Mouse (Mus musculus) liver, embryonic 11.5 days (tissue): Measurements from ENCODE around the gene Leap2. TPM values are rescaled to one million over a fixed set of nuclear protein-coding genes. Genes with fewer than 3 reads are reported as not detected.

Experiments
- ATAC-seq: fragments of 200-750 bp; cut with Nextera tagmentation; replicated peaks from 2 replicates; pipeline ENCODE4 v1.8.0; 2017; ENCODE audit warnings: moderate number of reproducible peaks, mild to moderate bottlenecking, moderate TSS enrichment, moderate library complexity; ENCODE audit not compliant: low FRiP score
- DNase-seq: peaks from one replicate; pipeline ENCODE4 v3.0.0-alpha.2; 2017; ENCODE audit warnings: low spot score
- H3K27ac ChIP-seq: fragments of 300-500 bp; sonication (generic); 2 replicates; pipeline ENCODE4 v1.5.1; 2014; ENCODE audit warnings: mild to moderate bottlenecking, low read depth, low read length, control low read depth
- H3K27me3 ChIP-seq: fragments of 300-500 bp; sonication (generic); replicated peaks from 2 replicates; pipeline ENCODE4 v1.6.1; 2014; ENCODE audit warnings: low read length, mixed read lengths; ENCODE audit not compliant: control insufficient read depth, insufficient read depth
- H3K36me3 ChIP-seq: fragments of 300-500 bp; sonication (generic); 2 replicates; pipeline ENCODE4 v1.6.1; 2014; ENCODE audit warnings: mild to moderate bottlenecking, low read length, moderate library complexity, mixed read lengths; ENCODE audit not compliant: control insufficient read depth, insufficient read depth
- H3K4me1 ChIP-seq: fragments of 300-500 bp; sonication (generic); replicated peaks from 2 replicates; pipeline ENCODE4 v1.6.1; 2014; ENCODE audit warnings: low read length, mixed read lengths; ENCODE audit not compliant: control insufficient read depth, insufficient read depth
- H3K4me2 ChIP-seq: fragments of 300-500 bp; sonication (generic); 2 replicates; pipeline ENCODE4 v1.6.1; 2014; ENCODE audit warnings: mild to moderate bottlenecking, control low read depth, moderate library complexity
- H3K4me3 ChIP-seq: fragments of 300-500 bp; sonication (generic); 2 replicates; pipeline ENCODE4 v1.5.1; 2014; ENCODE audit warnings: low read depth, low read length, control low read depth
- H3K9ac ChIP-seq: fragments of 300-500 bp; sonication (generic); 2 replicates; pipeline ENCODE4 v1.6.1; 2014; ENCODE audit warnings: low read depth, low read length, control low read depth
- H3K9me3 ChIP-seq: fragments of 300-500 bp; sonication (generic); 2 replicates; pipeline ENCODE4 v1.6.1; 2016; ENCODE audit warnings: low read length, inconsistent platforms, mixed read lengths; ENCODE audit not compliant: control insufficient read depth
- WGBS: fragments of 180-500 bp; shearing (Covaris S2); extraction: QIAGEN DNeasy Blood & Tissue Kit; methylation state at CpG from one replicate; pipeline ENCODE4 v1.1.7; 2014; 5-methylcytosine and 5-hydroxymethylcytosine counted together
- polyA plus RNA-seq: library from polyadenylated mRNA; unstranded; fragments of >200 nt; fragmentation: Nextera tagmentation; extraction: Ambion mirVana; gene quantifications from 2 replicates; pipeline ENCODE4 v1.2.1, GENCODE M21; 2014

Gene Leap2
- polyA plus RNA-seq, result 5.1 and 6.5 TPM in 2 replicates

- H3K4me2 ChIP-seq, result peak within 1 kb of the TSS; percentile 38
Measured at GRCm38 (mm10) chr11:53423036-53423435, at the start of gene Leap2. TSS of gene Leap2 (minus strand) at chr11:53423170.

GRCm38 (mm10) chr11:53472709-53473108, 49.7 kb upstream of the Leap2 start:
- DNase-seq, result no peak
- no peak overlapping the region for H3K4me2 ChIP-seq
- no peaks in the 10 kb centered on the region for H3K4me1 ChIP-seq
- no peaks in the 10 kb centered on the region for H3K36me3 ChIP-seq
- no peak overlapping the region for H3K27ac ChIP-seq
- WGBS, result 68% methylated on average over 3 of the region's 3 CpGs
- peaks cover 76% of the 10 kb centered on the region for H3K27me3 ChIP-seq
- no peak for ATAC-seq
- H3K9ac ChIP-seq, result no peak overlapping the region
- H3K9me3 ChIP-seq, result no peaks in the 10 kb centered on the region
- no peak overlapping the region for H3K4me3 ChIP-seq

More at GRCm38 (mm10) chr11:53423036-53423435, at the start of gene Leap2:
- Histone ChIP-seq H3K4me3 (no peak within 1 kb of the TSS), H3K9ac (no peak within 1 kb of the TSS), H3K27me3 (no peaks in the 10 kb centered on the region), H3K4me1 (no peaks in the 10 kb centered on the region), H3K9me3 (no peaks in the 10 kb centered on the region), H3K36me3 (peaks cover under 1% of the 10 kb centered on the region; the same call in 1 of the 2 replicates), H3K27ac (peak within 1 kb of the TSS; percentile 58)
- 68% methylated on average over 4 of the region's 4 CpGs for WGBS
- DNase-seq (no peak), ATAC-seq (peak; percentile 60; the same call in 1 of the 2 replicates)

GRCm38 (mm10) chr11:53469968-53470695, 47.2 kb upstream of the Leap2 start, which contains the start of gene Gm9837:
TSS of gene Gm9837 (minus strand) at chr11:53470479.
- Histone ChIP-seq H3K9ac (no peak within 1 kb of the TSS), H3K36me3 (no peaks in the 10 kb centered on the region), H3K27ac (no peak within 1 kb of the TSS), H3K9me3 (no peaks in the 10 kb centered on the region), H3K4me1 (0 out of 2 replicates have a peak, but pooled peaks cover 2% of the 10 kb centered on the region), H3K27me3 (peaks cover 82% of the 10 kb centered on the region), H3K4me3 (no peak within 1 kb of the TSS), H3K4me2 (peak within 1 kb of the TSS; percentile 49)
- ATAC-seq (peak; percentile 61; the same call in 1 of the 2 replicates), DNase-seq (peak; percentile 86)
- 7% methylated on average over 29 of the region's 29 CpGs for WGBS

- 46% methylated on average over 16 of the region's 16 CpGs for WGBS
- Histone ChIP-seq H3K9me3 (no peaks in the 10 kb centered on the region), H3K4me1 (0 out of 2 replicates have a peak, but pooled peaks cover 2% of the 10 kb centered on the region), H3K4me2 (no peak overlapping the region; the same call in 1 of the 2 replicates), H3K27me3 (peaks cover 82% of the 10 kb centered on the region), H3K27ac (no peak overlapping the region), H3K9ac (no peak overlapping the region), H3K4me3 (no peak overlapping the region), H3K36me3 (no peaks in the 10 kb centered on the region)
- DNase-seq, result no peak
- no peak; the same call in 1 of the 2 replicates for ATAC-seq
Measured at GRCm38 (mm10) chr11:53469294-53469967, 46.5 kb upstream of the Leap2 start.

GRCm38 (mm10) chr11:53466231-53466971, 43.4 kb upstream of the Leap2 start:
- Histone ChIP-seq H3K9me3 (no peaks in the 10 kb centered on the region), H3K9ac (peak overlapping the region; percentile 4; the same call in 1 of the 2 replicates), H3K36me3 (no peaks in the 10 kb centered on the region), H3K4me1 (peaks cover 14% of the 10 kb centered on the region), H3K27me3 (peaks cover 82% of the 10 kb centered on the region), H3K4me3 (peak overlapping the region; percentile 17), H3K27ac (no peak overlapping the region), H3K4me2 (peak overlapping the region; percentile 52)
- ATAC-seq (peak; percentile 44; the same call in 1 of the 2 replicates), DNase-seq (peak; percentile 79)
- 10% methylated on average over 40 of the region's 40 CpGs for WGBS

- Histone ChIP-seq H3K27me3 (peaks cover 61% of the 10 kb centered on the region), H3K27ac (no peak overlapping the region), H3K9me3 (no peaks in the 10 kb centered on the region), H3K4me1 (peaks cover 14% of the 10 kb centered on the region), H3K4me3 (peak overlapping the region; percentile 47), H3K9ac (0 out of 2 replicates have a peak overlapping the region, but pooled peaks have one; percentile 2), H3K36me3 (no peaks in the 10 kb centered on the region), H3K4me2 (peak overlapping the region; percentile 73)
- 6% methylated on average over 55 of the region's 55 CpGs for WGBS
- DNase-seq (peak; percentile 53), ATAC-seq (no peak)
Measured at GRCm38 (mm10) chr11:53463551-53464424, 40.8 kb upstream of the Leap2 start.

GRCm38 (mm10) chr11:53461727-53462126, 38.8 kb upstream of the Leap2 start:
- no peak overlapping the region for H3K4me3 ChIP-seq
- peaks cover 70% of the 10 kb centered on the region for H3K27me3 ChIP-seq
- no peak overlapping the region for H3K27ac ChIP-seq
- H3K4me1 ChIP-seq, result peaks cover 13% of the 10 kb centered on the region
- H3K36me3 ChIP-seq, result no peaks in the 10 kb centered on the region
- no peak overlapping the region for H3K9ac ChIP-seq
- H3K4me2 ChIP-seq, result no peak overlapping the region
- DNase-seq, result no peak
- 13% methylated on average over 5 of the region's 5 CpGs for WGBS
- ATAC-seq, result peak; percentile 51
- no peaks in the 10 kb centered on the region for H3K9me3 ChIP-seq
